Mouse (Mus musculus) spleen, adult 12 weeks (tissue): ENCODE measurements around the gene Map9.
"Not testable (repeated sequence)": the region's sequence is repeated elsewhere in the genome, so short reads cannot be mapped to it uniquely, and the experiment has no call there.

Experiments used
- DNase-seq: peaks from one replicate; pipeline ENCODE4 v3.0.0; 2022; ENCODE audit warnings: low spot score

Gene Map9

DNA sequence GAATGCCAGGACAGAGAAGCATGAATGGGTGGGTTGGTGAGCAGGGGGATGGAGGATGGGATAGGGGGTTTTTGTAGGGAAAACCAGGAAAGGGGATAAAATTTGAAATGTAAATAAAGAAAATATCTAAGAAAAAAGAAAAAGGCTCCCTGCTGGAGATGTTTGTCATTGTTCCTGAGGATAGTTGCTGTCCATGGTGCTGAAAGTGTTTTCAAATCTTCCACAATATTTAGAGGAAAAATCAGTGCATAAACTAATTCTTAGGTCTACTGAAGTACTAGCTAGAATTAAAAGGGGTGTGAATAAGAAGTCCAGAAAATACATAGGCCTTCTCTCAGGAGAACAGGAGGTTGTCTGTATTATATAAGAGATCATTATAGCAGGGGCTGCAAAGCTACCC is 54.6 kb downstream of the Map9 start:
- no peak for DNase-seq

DNA sequence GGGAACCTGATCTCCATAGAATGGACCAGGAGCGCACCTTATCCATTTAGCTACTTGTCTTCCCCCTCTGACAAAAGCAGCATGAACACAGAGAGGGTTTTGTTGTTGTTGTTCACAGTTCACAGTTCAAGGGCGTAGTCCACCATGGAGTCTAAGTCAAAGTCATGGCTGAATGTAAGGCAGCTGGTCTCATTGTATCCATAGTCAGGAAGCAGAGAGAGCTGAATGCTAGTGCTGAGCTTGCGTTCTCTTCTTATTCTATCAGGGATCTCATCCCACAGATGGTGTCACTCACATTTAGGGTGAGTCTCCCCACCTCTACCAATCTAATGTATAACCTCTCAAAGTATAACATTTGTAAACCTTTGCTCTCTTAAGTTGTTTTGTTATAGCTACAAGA is 60.1 kb downstream of the Map9 start:
- no peak for DNase-seq

DNA sequence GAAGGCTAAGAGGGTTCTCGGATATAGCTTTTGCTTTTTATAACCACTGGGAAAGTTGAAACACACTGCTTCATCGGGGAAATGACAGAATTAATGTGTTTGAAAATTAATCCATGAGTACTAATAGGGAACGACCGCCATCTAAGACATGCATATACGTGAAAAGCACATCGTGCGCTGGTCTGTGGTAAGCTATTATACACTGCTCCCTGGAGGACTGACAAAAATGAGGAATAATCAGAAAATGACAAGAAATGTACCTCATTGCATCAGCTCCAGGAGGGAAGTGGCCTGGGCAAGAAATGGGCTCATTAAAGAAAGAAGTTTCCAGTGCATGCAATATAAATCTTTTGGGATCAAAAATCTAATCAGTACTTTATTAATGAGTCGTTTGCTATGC is 77.5 kb downstream of the Map9 start:
- no peak for DNase-seq

DNA sequence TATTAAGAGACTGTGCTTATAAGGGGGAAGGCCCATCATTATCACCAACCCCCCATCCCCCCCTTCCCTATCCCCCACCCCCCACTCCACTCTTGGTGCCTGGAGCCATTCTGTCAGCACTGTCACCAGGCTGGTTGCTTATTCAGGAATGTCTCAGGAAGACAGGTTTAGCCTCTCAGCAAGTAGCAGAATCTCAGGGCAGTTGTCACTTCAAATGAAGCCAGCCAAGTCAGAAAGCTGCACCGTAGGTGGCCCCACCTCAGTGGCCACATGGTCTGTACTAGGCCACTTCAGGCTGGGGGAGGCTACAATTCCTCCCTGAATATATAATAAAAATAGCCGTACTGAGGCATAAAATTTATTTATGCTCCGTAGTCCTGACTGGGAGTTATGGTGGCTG is 83.1 kb downstream of the Map9 start:
- no peak for DNase-seq

DNA sequence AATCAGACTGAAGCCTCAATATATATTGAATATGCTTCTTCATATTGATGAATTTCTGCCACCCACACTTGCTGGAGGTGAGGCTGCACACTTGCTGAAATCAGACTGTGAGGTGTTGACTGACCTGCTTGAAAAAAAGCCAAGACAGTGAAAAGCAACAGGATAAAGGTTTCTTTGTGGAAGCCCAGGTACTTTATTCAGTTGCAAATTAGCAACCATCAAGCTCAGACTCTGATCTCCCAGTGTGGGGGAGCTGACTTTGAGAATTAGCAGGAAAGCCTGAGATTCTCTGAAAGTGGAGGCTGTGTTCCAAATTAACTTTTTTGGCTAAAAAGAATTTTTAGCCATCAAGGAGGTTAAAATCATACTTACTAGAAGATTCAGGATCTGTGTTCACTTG is 83.8 kb downstream of the Map9 start:
- DNase-seq: not testable (repeated sequence)
